Mouse (Mus musculus) midbrain, embryonic 12.5 days (tissue): ENCODE data around the gene Peg3. TPM values are rescaled to one million over a fixed set of nuclear protein-coding genes. Genes with fewer than 3 reads are reported as not detected.

Experiments used
- ATAC-seq: fragments of 200-750 bp; cut with Nextera tagmentation; 2 replicates; pipeline ENCODE4 v1.8.0; 2017; ENCODE audit warnings: low read depth, moderate TSS enrichment, moderate library complexity; ENCODE audit not compliant: low FRiP score
- H3K27ac ChIP-seq: fragments of 300-500 bp; sonication (generic); replicated peaks from 2 replicates; pipeline ENCODE4 v1.5.1; 2016; ENCODE audit warnings: mild to moderate bottlenecking
- H3K27me3 ChIP-seq: fragments of 300-500 bp; sonication (generic); 2 replicates; pipeline ENCODE4 v1.6.1; 2016; ENCODE audit warnings: mild to moderate bottlenecking
- H3K36me3 ChIP-seq: fragments of 300-500 bp; sonication (generic); 2 replicates; pipeline ENCODE4 v1.6.1; 2016
- H3K4me1 ChIP-seq: fragments of 300-500 bp; sonication (generic); 2 replicates; pipeline ENCODE4 v1.6.1; 2016
- H3K4me2 ChIP-seq: fragments of 300-500 bp; sonication (generic); replicated peaks from 2 replicates; pipeline ENCODE4 v1.6.1; 2016; ENCODE audit warnings: mild to moderate bottlenecking, moderate library complexity
- H3K4me3 ChIP-seq: fragments of 300-500 bp; sonication (generic); 2 replicates; pipeline ENCODE4 v1.5.1; 2016; ENCODE audit warnings: mild to moderate bottlenecking
- H3K9ac ChIP-seq: fragments of 300-500 bp; sonication (generic); replicated peaks from 2 replicates; pipeline ENCODE4 v1.6.1; 2016; ENCODE audit warnings: mild to moderate bottlenecking, moderate library complexity
- H3K9me3 ChIP-seq: fragments of 300-500 bp; sonication (generic); 2 replicates; pipeline ENCODE4 v1.6.1; 2016; ENCODE audit warnings: mild to moderate bottlenecking
- WGBS: fragments of 180-500 bp; shearing (Covaris S2); methylation state at CpG from one replicate; pipeline ENCODE4 v1.1.7; 2016; 5-methylcytosine and 5-hydroxymethylcytosine counted together
- polyA plus RNA-seq: library from polyadenylated mRNA; unstranded; fragments of >200 nt; fragmentation: Nextera tagmentation; extraction: Ambion mirVana; gene quantifications from 2 replicates; pipeline ENCODE4 v1.2.1, GENCODE M21; 2016

Gene Peg3
- polyA plus RNA-seq, 1 experiment from 2014 or later: 105 TPM

DNA sequence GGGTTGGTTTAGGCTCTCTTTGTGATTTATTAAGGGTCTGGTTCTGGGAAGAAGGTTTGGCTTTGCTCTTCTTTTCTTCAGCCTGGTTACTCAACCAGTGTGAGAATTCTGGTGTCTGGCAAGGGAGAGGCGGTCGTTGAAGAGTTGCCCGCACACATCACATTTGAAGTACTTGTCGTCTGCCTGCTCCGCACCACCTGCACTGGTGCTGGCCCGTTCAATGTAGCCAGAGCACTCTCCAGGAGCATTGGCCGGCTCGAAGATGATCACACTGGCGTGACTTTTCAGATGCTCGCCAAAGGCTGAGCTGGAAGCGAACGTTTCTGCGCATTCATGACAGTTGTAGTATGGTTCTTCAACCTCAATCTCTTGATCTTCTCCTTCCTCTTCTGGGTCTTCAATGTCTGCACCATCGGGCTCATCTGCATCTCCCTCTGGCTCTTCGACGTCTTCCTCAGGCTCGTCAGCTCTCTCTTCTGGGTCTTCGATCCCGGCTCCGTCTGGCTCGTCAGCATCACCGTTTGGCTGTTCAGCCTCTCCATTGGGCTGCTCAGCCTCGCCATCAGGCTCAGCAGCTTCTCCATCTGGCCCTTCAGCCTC, 22.7 kb downstream of the Peg3 start:
- Histone ChIP-seq H3K9me3 (0 out of 2 replicates have a peak, but pooled peaks cover 7% of the 10 kb centered on the region), H3K27ac (no peak overlapping the region), H3K9ac (no peak overlapping the region), H3K4me3 (no peak overlapping the region), H3K4me1 (no peaks in the 10 kb centered on the region), H3K4me2 (no peak overlapping the region), H3K27me3 (no peaks in the 10 kb centered on the region), H3K36me3 (peaks cover 63% of the 10 kb centered on the region)
- no peak for ATAC-seq
- 95% methylated on average over 23 of the region's 23 CpGs for WGBS

DNA sequence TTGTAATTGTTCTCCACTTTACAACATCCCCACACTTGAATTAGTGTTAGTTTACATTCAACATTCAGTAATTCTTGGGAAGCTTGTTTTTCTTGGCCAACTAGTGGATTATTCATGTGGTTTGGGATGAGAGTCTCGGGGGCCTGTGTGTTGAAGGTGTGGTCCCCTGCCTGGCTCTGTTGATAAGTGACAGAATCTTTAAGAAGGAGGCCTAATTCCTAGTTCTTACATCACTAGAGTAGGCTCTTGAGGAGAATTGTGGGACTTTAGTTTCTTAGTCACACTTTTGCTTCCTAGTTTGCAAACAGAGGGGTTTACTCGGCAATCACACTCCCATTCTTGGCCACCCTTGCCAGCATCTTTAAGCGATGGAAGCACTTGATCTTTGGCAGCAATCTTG, 31.0 kb downstream of the Peg3 start:
- H3K4me2 ChIP-seq: no peak overlapping the region
- WGBS: 83% methylated on average over 3 of the region's 3 CpGs
- no peak overlapping the region for H3K4me3 ChIP-seq
- H3K4me1 ChIP-seq: no peaks in the 10 kb centered on the region
- no peak for ATAC-seq
- H3K27ac ChIP-seq: no peak overlapping the region
- no peaks in the 10 kb centered on the region for H3K9me3 ChIP-seq
- no peaks in the 10 kb centered on the region for H3K27me3 ChIP-seq
- H3K36me3 ChIP-seq: no peaks in the 10 kb centered on the region
- H3K9ac ChIP-seq: no peak overlapping the region

DNA sequence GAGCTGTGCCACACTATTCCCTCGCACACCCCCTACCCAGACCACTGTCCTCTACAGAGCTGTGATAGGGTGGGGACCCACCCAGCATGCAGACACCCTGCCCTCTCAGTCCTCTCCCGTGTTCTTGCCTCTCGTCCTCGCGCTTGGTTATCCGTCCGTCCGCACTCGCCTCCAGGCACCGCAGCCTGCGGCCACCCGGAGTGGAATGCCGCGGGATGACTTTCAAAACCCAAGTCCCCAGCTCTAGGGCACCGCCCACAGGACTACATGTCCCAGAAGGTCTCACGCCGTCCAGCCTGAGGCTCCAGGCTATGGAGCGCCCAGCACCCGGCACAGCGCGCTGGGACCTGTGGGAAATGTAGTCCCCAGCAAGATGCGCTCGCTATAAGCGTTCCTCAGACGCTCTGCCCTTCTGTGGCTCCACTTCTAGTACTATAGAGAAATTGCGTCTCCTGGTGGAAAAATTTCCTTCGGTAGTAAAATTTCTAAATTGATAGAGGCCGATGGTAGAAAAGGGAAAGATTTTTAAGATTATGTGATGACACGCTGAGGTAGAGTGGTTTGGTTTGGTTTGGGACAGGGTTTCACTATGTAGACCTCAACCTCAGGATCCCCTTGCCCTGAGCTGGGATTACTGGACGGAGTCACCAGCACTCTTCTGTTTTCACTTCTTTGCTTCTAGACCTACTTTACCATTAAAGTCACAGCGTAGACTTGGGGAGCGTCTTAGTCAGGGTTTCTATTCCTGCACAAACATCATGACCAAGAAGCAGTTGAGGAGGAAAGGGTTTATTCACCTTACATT, 33.8 kb downstream of the Peg3 start, which contains the start of gene Zim1:
TSS of gene Zim1 (minus strand) at position 210 of the 805 bp plus-strand sequence.
- Histone ChIP-seq H3K36me3 (no peaks in the 10 kb centered on the region), H3K27ac (no peak within 1 kb of the TSS), H3K27me3 (no peaks in the 10 kb centered on the region), H3K4me1 (no peaks in the 10 kb centered on the region), H3K4me2 (peak within 1 kb of the TSS; percentile 69), H3K9me3 (no peaks in the 10 kb centered on the region), H3K4me3 (peak within 1 kb of the TSS; percentile 45), H3K9ac (0 out of 2 replicates have a peak within 1 kb of the TSS, but pooled peaks have one; percentile 8)
- peak; percentile 100 for ATAC-seq
- WGBS: 10% methylated on average over 32 of the region's 32 CpGs

DNA sequence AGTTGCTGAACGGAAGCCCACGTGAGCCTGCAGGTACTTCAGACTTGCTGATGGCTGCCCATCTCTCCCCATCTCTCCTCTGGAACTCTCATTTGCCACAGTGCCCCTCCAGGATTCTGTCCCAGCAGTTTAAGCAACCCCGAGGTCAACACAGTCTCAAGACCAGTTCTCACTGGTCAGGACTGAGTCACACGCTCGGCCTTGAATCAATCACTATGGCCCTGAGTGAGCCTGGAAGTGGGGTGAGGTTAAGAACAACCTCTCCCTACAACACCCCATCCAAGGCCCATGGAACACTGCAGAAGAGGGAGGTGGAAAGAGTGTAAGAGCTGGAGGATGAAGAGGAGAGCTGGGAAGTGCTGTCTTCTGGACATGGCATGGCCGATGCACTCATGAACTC, 44.7 kb downstream of the Peg3 start:
- Histone ChIP-seq H3K4me2 (no peak overlapping the region), H3K4me1 (no peaks in the 10 kb centered on the region), H3K27me3 (no peaks in the 10 kb centered on the region), H3K9ac (no peak overlapping the region), H3K36me3 (no peaks in the 10 kb centered on the region), H3K27ac (no peak overlapping the region), H3K9me3 (no peaks in the 10 kb centered on the region), H3K4me3 (no peak overlapping the region)
- no peak for ATAC-seq
- WGBS: 97% methylated on average over 6 of the region's 6 CpGs

DNA sequence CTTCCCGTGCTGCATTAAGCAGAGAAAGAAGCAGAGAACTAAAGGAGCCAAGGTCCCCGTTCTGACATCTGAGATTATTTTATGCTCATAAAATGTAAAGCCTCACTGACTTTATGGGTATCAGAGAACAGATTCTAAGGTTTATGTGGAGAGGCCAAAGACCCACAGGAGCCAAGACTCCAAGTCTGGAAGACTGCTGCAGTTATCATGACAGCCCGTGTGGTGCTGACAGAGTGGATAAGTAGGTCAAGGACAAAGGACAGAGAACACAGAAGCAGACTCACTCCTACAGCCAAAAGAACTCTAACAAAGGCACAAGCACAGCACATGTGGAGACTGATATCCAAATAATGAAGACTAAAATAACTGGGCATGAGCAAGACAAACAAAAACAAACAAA, 63.5 kb downstream of the Peg3 start:
- Histone ChIP-seq H3K4me1 (no peaks in the 10 kb centered on the region), H3K27ac (no peak overlapping the region), H3K36me3 (no peaks in the 10 kb centered on the region), H3K9me3 (no peaks in the 10 kb centered on the region), H3K4me3 (no peak overlapping the region), H3K9ac (no peak overlapping the region), H3K27me3 (no peaks in the 10 kb centered on the region), H3K4me2 (no peak overlapping the region)
- 86% methylated on average over 3 of the region's 3 CpGs for WGBS
- ATAC-seq: no peak

DNA sequence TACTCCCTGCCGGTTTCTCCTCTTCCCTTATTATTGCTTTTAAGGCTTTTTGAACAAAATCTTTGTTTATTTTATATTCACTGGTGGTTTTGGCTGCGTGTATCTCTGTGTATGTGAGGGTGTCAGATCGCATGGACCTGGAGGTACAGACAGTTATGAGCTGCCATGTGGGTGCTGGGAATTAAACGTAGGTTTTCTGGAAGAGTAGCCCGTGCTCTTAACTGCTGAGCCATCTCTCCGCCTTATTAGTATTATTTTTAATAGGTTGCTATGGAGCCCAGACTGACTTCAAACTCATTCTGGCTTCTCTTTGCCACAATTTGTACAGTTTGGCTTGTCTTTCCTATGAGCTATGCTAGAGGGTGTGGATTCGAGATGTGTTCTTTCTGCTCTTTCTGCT, 66.8 kb downstream of the Peg3 start:
- H3K4me3 ChIP-seq: no peak overlapping the region
- no peaks in the 10 kb centered on the region for H3K36me3 ChIP-seq
- H3K27me3 ChIP-seq: no peaks in the 10 kb centered on the region
- no peaks in the 10 kb centered on the region for H3K9me3 ChIP-seq
- H3K27ac ChIP-seq: no peak overlapping the region
- H3K4me1 ChIP-seq: no peaks in the 10 kb centered on the region
- WGBS: 83% methylated on average over 7 of the region's 7 CpGs
- ATAC-seq: no peak
- H3K4me2 ChIP-seq: no peak overlapping the region
- no peak overlapping the region for H3K9ac ChIP-seq

DNA sequence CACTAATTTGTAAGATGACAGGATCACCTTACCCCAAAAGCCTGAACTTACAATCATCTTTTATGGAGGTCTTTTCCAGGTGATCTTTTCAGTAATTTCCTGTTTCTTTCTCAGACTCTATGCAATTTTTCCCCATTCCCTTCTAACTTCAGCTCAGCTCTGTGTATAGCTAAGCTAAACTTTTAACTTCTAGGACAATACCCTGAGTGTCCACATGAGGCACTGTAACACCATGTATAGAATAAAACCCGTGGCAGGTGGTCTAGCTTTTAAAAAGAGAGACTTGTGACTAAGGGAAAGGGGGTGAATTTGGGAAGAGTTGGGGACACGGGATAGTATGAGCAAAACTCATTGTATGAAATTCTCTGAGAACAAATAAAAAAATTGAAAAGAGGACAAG, 70.6 kb downstream of the Peg3 start:
- H3K4me3 ChIP-seq: no peak overlapping the region
- H3K27ac ChIP-seq: no peak overlapping the region
- WGBS: 25% methylated on average over 2 of the region's 2 CpGs
- H3K9me3 ChIP-seq: no peaks in the 10 kb centered on the region
- no peaks in the 10 kb centered on the region for H3K4me1 ChIP-seq
- H3K27me3 ChIP-seq: no peaks in the 10 kb centered on the region
- ATAC-seq: 0 out of 2 replicates have a peak, but pooled peaks have one; percentile 45
- no peak overlapping the region for H3K4me2 ChIP-seq
- H3K36me3 ChIP-seq: no peaks in the 10 kb centered on the region
- H3K9ac ChIP-seq: no peak overlapping the region

DNA sequence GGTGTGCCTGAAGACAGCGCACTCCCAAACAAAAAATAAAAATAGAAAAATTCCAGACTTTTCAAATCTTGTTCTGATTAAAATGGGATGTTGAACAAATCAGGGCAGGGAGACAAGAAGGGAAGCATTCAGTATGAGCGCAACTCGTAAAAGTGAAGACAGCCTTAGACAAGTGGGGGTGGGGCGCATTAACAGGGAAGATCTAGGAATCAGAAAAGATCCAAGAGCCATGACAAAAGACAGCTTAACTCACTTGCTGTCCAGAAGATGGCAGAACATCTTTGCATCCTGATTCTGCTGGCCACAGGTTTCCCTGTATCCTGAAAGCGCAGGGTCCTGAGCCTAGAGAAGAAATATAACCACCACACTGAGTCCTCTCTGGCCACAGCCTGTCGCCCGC, 71.6 kb downstream of the Peg3 start:
- ATAC-seq: no peak
- no peaks in the 10 kb centered on the region for H3K4me1 ChIP-seq
- H3K27me3 ChIP-seq: no peaks in the 10 kb centered on the region
- H3K36me3 ChIP-seq: no peaks in the 10 kb centered on the region
- 88% methylated on average over 7 of the region's 7 CpGs for WGBS
- H3K4me3 ChIP-seq: no peak overlapping the region
- no peaks in the 10 kb centered on the region for H3K9me3 ChIP-seq
- no peak overlapping the region for H3K4me2 ChIP-seq
- H3K9ac ChIP-seq: no peak overlapping the region
- H3K27ac ChIP-seq: no peak overlapping the region

Other genes with a start within 250 kb of the Peg3 start
- not detected in 2 replicates for gene Olfr5, start 243.5 kb downstream of the Peg3 start, polyA plus RNA-seq
- gene Olfr1347, start 230.7 kb downstream of the Peg3 start, polyA plus RNA-seq: not detected in 2 replicates
- not detected in 2 replicates for gene Olfr1348, start 221.7 kb downstream of the Peg3 start, polyA plus RNA-seq
- gene Olfr1349, start 207.5 kb downstream of the Peg3 start, polyA plus RNA-seq: not detected in 2 replicates
- not detected in 2 replicates for gene Olfr1350, start 165.6 kb downstream of the Peg3 start, polyA plus RNA-seq
- 0.86 and 1.1 TPM in 2 replicates for gene Zim1, start 34.0 kb downstream of the Peg3 start, polyA plus RNA-seq
- 17.5 and 18.9 TPM in 2 replicates for gene Usp29, start 147 bp upstream of the Peg3 start, polyA plus RNA-seq